Mouse (Mus musculus) hindlimb bud, embryonic 11.5 days (tissue): ENCODE measurements at regions not wholly inside any gene's neighbourhood (a gene's known extent, or its start where the extent isn't known, plus 50 kb on each side); places are given as distances from the start of the nearest gene placed in this dataset.

ENCODE experiments used
- DNase-seq: peaks from one replicate; pipeline ENCODE4 v3.0.0-alpha.2; 2012; ENCODE audit warnings: low read depth, low spot score; ENCODE audit errors: extremely low spot score

- no peak for DNase-seq
Observed at GRCm38 (mm10) chr13:107944831-107945230, 99.4 kb upstream of the Smim15 start.

- DNase-seq, result no peak
Observed at GRCm38 (mm10) chr13:107942979-107943378, 101.3 kb upstream of the Smim15 start.

GRCm38 (mm10) chr13:107942297-107942962, 101.8 kb upstream of the Smim15 start:
- no peak for DNase-seq

DNA sequence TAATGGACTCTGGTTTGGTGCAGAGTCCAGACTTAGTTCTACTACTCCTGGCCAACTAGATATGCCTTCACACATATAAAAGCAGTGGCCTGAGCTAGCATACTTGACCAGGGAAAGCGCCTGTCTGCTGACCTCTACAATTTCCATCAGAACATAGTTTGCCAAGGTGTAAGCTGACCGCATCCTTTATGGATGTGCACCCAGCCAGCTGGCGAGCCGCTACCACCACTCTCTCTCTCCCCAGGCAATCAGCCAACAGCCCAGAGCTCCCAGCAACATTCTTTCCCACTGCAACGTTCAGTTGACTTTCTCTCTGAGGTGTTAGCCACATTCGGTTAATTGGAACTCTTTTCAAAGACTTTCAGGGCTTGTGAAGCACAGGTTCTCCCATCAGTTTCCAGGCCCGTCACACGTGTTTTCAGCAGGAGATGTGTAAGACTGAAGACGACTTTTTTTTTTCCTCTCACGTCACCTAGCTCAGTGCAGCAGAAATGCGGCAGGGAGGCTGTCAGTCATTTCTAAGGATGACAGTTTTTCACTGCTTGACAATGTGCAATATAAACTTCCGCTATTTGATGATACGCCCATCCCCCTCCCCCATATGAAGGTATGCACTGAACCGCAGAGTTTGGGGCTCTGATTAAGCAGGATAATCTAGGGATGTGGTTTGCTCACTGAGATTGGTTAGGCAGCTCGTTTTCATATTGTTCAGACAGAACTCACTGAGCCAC, 104.2 kb upstream of the Smim15 start:
- no peak for DNase-seq

- no peak for DNase-seq
Observed at GRCm38 (mm10) chr13:107935611-107936010, 108.6 kb upstream of the Smim15 start.

GRCm38 (mm10) chr13:107934691-107935090, 109.6 kb upstream of the Smim15 start:
- no peak for DNase-seq

DNA sequence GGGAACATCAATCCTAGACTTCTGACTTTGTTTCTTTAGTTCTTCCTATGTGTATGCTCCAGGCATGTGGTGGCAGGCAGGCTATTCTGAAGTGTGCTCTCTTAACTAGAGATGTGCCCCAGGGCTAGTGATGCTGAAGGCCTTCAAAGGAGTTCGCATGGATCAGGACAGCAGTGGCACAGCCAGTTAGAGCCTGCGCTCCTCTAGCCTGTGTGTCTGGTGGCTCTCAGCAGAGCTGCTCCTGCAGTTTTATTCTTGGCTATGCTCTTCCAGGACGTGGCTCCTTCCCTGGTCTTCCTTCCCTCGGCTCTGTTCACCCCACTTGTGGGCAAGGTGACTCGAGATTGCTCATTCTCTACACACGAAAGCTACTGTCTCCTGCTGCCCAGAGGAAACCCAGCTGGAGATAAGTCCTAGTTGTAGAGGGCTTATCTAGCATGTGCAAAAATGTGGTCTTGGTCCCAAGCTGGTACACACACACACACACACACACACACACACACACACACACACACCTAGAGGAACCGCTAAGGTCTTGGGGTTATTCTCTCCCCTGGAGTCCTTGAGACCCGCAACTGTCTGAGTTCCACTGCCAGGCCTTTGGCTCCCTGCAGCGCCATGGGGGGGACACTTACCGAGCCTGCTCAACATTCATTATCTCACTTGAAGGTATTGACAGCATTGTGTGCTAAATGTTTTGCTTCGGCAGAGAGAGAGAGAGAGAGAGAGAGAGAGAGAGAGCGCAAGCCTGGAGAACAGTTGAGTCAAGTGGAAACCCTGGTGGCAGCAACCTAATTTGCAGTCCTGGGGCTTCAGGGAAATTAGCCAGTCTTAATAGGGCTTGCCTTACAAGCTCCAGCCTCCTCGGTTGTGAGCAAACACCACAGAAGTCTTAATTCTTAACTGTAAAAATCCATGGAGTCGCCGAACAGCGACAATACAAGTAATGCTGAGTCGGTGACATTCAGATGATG, 110.4 kb upstream of the Smim15 start:
- DNase-seq, result no peak

DNA sequence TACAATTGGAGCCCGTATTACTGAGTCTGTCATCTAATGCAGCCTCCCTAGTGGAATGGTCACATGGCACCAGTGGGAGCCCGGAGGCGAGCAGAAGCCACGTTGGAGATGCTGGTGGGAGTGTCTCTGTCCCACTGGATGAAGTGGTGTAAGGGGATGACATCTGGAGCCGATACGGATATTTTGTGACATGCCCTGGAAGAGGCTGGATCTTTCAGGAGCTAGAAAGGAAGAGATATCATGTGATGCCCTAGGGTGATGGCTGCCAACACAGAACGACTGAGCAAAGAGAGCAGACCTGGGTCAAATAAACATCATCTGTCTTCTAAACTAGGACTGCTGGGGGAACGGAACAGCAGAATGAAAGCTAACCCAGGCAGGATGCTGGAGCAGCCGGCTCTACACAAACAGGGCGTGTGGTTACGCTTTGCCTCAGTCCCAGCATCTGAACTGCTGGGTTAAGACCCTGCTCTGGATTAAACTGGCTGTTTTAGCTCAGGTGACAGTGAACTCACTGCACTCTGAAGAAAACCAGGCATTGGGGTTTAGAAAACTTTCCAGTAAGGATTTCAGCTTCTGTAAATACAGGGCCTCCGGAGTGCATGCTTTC, 111.7 kb upstream of the Smim15 start:
- DNase-seq, result no peak

DNA sequence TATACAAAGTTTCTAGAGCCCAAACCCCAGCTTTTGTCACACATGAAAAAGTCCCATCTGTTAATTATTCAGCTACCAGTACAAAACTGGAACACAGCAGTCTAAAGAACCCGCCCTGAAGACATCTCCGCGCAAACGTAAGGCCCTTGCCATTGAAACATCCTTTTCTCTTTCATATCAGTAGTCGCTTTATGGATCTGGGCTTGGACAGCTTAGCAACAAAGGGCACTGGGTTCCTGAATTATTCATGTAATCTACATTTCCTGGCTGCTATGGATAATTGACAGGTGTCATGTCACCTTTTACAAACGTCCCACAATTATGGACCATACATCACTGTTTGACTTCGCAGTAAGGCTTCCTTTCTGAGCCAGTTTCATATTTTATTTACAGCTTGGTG, 113.0 kb upstream of the Smim15 start:
- no peak for DNase-seq

DNA sequence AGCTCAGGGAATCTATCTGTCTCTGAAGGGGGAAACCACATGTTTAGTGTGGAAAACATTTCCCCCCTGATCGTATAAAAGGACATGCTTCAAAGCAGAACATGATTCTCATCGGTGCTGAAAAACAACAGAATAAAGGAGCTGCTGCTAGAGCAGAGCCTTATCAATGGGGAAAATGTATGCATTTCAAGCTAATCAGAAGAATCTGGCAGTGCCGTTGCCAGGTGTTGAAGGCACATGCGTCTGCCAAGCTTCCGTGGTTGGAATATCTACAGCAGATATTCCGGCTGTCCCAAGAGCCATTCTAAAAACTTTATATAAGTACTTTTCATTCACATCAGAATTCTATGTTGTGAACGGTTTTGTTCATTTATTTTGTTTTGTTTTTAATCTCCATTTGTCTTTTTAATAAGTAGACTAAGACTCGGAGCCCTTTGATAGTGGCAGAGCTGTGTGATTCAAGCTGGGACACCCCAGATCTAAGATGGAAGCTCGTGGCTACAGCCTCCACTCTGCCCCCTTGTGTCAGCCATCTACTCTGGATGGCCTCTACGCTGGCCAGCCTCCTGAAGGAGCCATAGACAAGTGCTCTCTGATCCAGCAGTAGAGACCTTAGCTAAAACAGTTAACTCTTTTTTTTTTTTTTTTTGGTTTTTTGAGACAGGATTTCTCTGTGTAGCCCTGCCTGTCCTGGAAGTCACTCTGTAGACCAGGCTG, 116.6 kb upstream of the Smim15 start:
- DNase-seq, result no peak

GRCm38 (mm10) chr13:107925470-107925869, 118.8 kb upstream of the Smim15 start:
- no peak for DNase-seq

DNA sequence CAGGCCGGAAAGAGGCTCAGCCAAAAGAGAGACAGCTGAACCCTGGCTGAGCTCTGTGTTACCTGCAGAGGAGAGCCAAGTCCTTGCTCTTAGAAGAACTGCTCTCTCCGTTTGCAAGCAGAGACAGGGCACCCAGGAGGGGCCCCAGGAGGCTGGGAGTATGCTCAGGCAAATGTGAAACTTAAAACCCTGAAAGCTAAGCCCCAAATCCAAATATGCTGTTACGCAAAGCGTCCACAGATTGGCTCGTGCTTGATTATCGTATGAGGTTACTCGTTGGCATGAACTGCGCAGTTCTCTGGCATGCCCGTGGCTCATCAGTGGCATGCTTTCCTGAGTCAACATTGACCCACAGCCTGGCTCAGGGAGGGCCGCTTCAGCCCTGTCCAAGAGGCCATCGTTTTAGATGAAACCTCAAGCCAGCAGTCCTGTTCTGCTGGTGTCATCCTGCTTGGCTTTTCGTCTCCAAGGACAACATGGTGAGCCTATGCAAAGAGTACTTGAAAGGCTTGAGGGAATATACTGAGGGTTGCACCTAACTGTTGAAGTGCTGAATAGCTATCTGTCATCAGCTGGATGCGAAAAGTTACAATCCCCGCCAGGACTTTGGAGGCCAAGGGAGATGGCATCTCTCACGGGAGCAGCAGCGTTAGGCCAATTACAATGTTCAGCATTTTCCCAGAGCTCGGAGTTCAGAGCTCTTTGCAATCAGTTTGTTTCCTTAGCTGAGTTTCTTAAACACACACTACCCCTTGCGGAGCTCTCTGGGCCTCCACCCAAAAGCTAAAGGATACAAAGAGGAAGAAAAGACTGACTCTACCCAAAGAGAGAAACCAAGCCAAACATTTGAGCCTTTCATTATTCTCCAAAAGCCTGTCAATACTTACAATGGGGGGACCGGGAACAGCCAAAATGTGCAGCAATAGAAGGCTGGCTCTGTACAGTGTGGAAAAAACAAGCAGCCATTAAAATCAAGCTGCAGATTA, 120.8 kb upstream of the Smim15 start:
- no peak for DNase-seq

DNA sequence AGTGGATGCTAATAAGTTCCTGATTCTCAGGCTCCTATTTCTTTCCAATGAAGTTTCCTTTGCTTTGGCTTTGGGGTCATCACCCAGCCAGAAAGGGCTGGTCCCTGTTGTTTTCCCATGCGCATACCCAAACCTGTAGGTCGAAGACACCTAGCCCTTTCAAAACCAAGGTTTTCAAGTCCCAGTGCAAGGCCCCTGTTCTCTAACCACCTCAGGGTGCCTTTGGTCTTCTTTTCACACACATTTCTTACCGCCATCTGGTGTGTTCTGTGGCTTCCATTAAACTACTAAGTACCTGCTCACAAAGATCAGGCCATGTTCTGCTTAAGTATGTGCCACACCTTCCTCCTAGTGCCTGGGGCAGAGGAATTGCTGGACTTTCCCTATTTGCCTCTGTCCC, 124.8 kb upstream of the Smim15 start:
- DNase-seq, result no peak

DNA sequence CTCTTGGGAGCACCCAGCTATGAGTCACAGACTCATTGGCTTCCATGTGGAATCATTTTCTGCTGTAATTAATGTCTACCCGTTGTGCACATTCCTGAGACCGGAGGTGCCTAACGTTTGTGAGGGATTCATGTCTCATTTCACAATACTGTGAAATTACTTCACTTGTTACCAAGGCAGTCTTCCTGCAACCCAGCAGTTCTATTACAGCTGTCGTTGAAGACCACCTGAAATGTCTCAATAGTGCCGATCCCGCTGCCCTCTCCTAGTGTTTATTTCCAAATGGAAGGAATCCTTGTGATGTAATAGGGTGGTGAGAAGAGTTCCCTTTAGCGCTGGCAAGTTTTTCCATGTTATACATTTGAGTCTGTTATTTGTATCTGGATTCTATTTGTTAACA, 125.8 kb upstream of the Smim15 start:
- no peak for DNase-seq

DNA sequence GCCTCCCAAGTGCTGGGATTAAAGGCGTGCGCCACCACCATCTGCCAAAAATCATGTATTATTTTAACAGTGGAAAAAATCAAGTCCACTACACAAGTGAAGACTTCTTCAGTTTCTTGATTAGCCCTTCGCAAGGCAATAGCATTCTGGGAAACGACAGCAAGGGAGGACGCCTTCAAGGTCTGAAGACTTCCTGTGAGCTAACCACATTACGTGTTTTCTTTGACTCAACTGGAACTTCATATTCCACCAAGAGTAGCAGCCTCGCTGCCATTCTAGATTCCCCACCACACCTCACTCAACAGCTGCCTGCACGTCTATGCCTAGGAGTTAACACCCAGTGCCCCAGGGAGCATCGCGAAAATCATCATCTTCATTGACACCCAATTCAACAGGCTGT, 126.2 kb upstream of the Smim15 start:
- no peak for DNase-seq

DNA sequence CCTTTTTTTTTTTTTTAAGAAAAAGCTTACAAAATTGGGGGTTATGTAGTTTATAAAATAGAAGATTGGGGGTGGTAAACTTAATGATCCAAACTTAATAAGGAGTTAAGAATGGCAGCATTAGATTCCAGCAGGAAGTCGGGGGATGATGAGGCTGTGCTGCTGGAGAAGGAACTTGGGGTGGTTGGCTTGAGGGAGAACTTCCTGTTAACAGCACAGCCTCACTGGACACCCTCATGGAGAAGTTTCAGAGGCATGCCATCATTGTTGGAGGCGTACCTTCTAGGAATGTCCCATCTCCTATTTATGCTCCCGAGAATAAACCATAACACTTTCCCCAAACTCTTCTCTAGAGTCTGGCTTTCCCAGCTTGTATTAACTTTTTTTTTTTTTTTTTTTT, 126.7 kb upstream of the Smim15 start:
- DNase-seq, result no peak

GRCm38 (mm10) chr13:107910125-107910524, 134.1 kb upstream of the Smim15 start:
- no peak for DNase-seq

- no peak for DNase-seq
Observed at GRCm38 (mm10) chr13:107909343-107910067, 134.7 kb upstream of the Smim15 start.

GRCm38 (mm10) chr13:107907966-107908365, 136.3 kb upstream of the Smim15 start:
- DNase-seq, result no peak
